Mouse (Mus musculus) embryonic facial prominence, embryonic 11.5 days (tissue): ENCODE results near the gene Gm20816. TPM values are rescaled to one million over a fixed set of nuclear protein-coding genes. Genes with fewer than 3 reads are reported as not detected.
"Not testable (repeated sequence)": the region's sequence is repeated elsewhere in the genome, so short reads cannot be mapped to it uniquely, and the experiment has no call there.

Experiments used
- ATAC-seq: fragments of 200-750 bp; cut with Nextera tagmentation; replicated peaks from 2 replicates; pipeline ENCODE4 v1.8.0; 2017; ENCODE audit warnings: low read depth; ENCODE audit not compliant: insufficient number of reproducible peaks, low FRiP score, low TSS enrichment
- DNase-seq: peaks from one replicate; pipeline ENCODE4 v3.0.0-alpha.2; 2015; ENCODE audit warnings: low spot score
- H3K27ac ChIP-seq: fragments of 300-500 bp; sonication (generic); replicated peaks from 2 replicates; pipeline ENCODE4 v1.5.1; 2014; ENCODE audit warnings: mild to moderate bottlenecking, low read depth, low read length, control low read depth
- H3K27me3 ChIP-seq: fragments of 300-500 bp; sonication (generic); 2 replicates; pipeline ENCODE4 v1.6.1; 2014; ENCODE audit warnings: mild to moderate bottlenecking, low read length, moderate library complexity, mixed read lengths; ENCODE audit not compliant: control insufficient read depth, insufficient read depth
- H3K36me3 ChIP-seq: fragments of 300-500 bp; sonication (generic); replicated peaks from 2 replicates; pipeline ENCODE4 v1.6.1; 2014; ENCODE audit warnings: low read depth, mild to moderate bottlenecking, low read length, moderate library complexity, mixed read lengths; ENCODE audit not compliant: control insufficient read depth, insufficient read depth
- H3K4me1 ChIP-seq: fragments of 300-500 bp; sonication (generic); 2 replicates; pipeline ENCODE4 v1.6.1; 2014; ENCODE audit warnings: low read length, mixed read lengths; ENCODE audit not compliant: control insufficient read depth, insufficient read depth
- H3K4me2 ChIP-seq: fragments of 300-500 bp; sonication (generic); 2 replicates; pipeline ENCODE4 v1.6.1; 2014; ENCODE audit warnings: low read depth, mild to moderate bottlenecking, control low read depth, low read length, moderate library complexity
- H3K4me3 ChIP-seq: fragments of 300-500 bp; sonication (generic); 2 replicates; pipeline ENCODE4 v1.5.1; 2014; ENCODE audit warnings: low read depth, low read length, control low read depth
- H3K9ac ChIP-seq: fragments of 300-500 bp; sonication (generic); replicated peaks from 2 replicates; pipeline ENCODE4 v1.6.1; 2014; ENCODE audit warnings: mild to moderate bottlenecking, control low read depth, low read length
- H3K9me3 ChIP-seq: fragments of 300-500 bp; sonication (generic); replicated peaks from 2 replicates; pipeline ENCODE4 v1.6.1; 2016; ENCODE audit warnings: mild to moderate bottlenecking, low read length, inconsistent platforms, mixed read lengths; ENCODE audit not compliant: control insufficient read depth
- WGBS: fragments of 180-500 bp; shearing (Covaris S2); extraction: QIAGEN DNeasy Blood & Tissue Kit; methylation state at CpG from one replicate; pipeline ENCODE4 v1.1.7; 2014; 5-methylcytosine and 5-hydroxymethylcytosine counted together
- polyA plus RNA-seq: library from polyadenylated mRNA; unstranded; fragments of >200 nt; fragmentation: Nextera tagmentation; extraction: Ambion mirVana; gene quantifications from 2 replicates; pipeline ENCODE4 v1.2.1, GENCODE M21; 2014

Gm20816 gene
- polyA plus RNA-seq: not detected in 2 replicates

DNA sequence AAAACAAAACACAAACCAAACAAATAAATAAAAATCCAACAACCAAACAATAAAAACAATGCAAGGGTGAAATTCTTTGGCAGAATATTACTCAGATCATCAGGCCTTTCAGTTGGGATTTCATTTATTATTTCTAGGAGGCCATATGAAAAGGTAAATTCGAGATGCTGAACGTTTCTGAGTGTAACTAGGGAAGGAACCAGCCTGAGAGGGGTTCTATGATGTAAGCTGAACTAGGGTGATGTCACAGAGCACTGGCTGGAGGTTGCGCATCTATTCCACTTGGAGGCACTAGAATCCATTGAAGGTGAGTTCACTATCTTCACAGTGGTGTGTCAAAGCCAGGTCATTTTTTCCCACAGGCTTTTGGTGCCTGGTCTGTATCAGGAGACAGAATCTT is at the start of gene Gm20816:
Gene Gm20816 (plus strand): TSS at position 301 of the 400 bp plus-strand sequence.
- not testable (repeated sequence) for H3K27me3 ChIP-seq, H3K4me3 ChIP-seq, H3K27ac ChIP-seq, H3K9me3 ChIP-seq, H3K9ac ChIP-seq, DNase-seq, ATAC-seq, H3K4me2 ChIP-seq, H3K4me1 ChIP-seq, H3K36me3 ChIP-seq
- no CpG with 5 or more reads among the region's 3 CpGs for WGBS

Other genes starting within 250 kb of the Gm20816 start
- gene Gm20937, start 243.1 kb upstream of the Gm20816 start, polyA plus RNA-seq: not detected in 2 replicates